Mouse (Mus musculus): ENCODE measurements around the gene Wfdc17.
A peak's percentile ranks its signal among the peaks of the same experiment; 100 is the strongest.

The Wfdc17 gene

DNA sequence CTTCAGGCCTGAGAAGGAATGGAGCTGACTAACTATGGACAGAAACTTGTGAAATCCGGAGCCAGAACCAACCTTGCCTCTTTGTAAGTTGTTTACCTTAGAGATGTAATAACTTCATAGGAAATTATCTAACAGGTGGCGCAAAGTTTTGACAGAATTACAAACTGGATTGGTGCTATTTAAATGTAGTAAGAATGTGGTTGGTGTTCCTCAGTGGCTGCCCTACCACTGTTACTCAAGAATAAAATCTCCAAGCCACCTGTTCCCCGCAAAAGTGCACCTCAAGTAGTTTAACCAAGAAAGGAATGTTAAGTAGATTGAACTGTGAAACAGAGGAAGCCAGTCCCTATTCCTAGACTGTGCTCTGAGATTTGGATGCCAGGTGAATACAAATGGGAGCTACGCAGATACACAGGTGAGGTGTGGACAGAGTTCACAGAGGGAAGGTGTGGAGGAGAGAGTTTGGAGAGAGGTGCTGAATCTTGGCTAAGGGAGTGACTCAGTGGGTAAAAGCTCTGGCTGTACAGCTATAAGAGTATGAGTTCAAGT lies 36.7 kb downstream of the Wfdc17 start:
- no peak for DNase-seq (ENCODE audit: low spot score)

- no peak for DNase-seq (ENCODE audit: low spot score)
These were observed 38.0 kb downstream of the Wfdc17 start for GRCm38 (mm10) chr11:83741841-83742240.

DNA sequence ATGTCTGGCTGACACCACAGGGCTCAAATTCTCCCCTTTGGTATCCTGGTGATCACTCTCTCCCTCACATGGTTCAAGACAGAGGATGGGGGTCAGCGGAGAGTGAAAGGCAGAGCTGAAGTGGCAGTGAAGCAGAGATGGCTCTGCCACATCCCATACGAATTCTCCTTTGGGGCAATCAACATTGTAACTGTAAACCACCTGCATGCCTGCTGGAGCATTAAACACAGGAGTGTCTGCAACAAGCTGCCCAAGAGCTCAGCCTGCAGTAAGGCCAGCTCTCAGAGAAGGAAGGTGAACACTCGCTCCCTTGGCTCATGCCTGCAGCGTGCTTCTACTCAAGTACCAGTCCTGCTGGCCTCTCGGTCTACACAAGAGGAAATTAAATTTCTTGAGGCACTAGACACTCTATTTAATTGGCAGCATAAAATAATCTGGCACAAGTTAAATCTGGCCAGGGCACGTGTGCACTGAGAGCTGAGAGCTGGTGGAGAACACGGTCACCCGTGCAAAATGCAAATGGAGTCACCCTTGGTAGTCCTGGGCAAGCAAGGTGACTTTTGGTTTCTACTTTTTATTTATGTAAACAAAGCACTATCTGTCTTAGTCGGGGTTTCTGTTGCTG lies 39.1 kb downstream of the Wfdc17 start:
- no peak for DNase-seq (ENCODE audit: low spot score)

GRCm38 (mm10) chr11:83743525-83743924 lies 39.7 kb downstream of the Wfdc17 start:
- DNase-seq (ENCODE audit: low spot score), result no peak

DNA sequence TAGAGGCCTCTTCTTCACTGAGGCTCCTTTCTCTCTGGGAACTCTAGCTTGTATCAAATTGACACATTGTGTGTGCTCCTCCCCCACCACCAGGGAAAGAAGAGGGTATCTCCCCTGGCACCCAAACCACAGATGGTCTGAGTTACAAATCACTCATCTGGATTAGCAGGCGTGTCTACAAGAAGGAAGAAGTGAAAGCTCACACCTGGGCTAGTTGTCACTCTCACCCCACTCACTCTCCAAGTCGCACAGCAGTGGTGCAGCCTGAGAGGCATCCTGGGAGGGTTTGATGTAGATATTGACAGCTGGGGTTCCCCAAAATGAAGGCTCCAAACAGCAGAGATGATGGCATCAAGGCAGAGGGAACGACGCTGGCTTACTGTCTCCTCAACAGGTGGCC lies 42.4 kb downstream of the Wfdc17 start:
- DNase-seq (ENCODE audit: low spot score), result no peak

DNA sequence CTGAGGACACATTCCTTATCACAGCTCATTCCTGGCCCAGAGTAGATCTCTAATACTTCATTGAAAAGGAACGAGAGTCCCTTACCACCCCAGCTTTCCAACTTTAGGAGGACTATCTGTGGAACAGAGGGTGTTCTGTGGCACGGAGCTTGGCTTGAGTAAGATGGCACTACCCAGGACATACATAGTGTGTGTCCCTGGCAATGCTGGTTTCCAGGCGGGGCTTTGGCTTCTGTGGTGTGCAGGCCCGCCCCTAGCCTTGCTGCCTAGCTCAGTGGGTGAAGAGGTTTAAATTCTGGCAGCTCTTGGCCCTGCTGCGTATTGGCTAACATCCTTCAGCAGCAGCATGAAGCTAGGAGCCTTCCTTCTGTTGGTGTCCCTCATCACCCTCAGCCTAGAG lies 42.9 kb downstream of the Wfdc17 start, which contains the start of gene Wfdc21:
TSS of gene Wfdc21 (plus strand) at position 260 of the 400 bp plus-strand sequence.
- DNase-seq (ENCODE audit: low spot score), result no peak

DNA sequence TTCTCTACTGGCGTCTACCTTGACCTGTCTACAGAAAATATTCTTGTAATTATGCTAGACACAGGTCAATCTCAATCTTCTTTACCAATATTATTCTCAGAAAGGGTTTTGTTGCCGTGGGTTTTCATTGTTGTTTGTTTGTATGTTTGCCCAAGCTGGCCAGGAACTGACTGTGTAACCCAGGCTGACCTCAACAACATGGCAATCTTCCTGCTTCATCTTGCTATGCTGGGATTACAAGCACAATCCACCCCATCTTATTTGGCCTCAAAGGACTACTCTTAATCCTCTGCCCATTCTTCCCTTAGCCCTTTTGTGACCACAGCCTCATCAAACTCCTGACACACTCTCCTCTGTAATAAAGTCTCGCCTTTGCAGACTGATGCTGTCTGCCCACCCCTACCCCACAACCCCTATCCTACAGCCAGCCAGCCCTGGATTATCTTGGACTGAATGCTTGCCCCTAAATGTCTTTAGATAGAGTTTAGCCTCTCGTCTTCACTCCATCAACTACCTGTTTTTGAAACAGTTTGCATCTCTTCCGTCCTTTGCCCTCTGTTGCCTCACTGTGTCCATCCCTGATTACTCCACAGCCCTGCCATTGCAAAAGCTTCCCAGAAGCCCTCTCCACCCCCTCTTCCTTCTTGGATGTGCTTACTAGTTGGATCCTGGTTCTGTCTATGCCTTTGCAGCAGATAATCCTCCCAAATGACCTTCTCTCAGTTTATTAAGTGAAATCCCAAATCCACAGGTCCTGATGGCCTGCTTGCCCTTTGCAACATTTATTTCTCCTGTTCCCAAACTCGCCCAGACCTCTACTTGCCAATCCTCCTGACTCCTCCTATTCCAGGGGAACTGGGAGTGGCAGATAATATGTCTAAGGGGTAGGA lies 43.8 kb downstream of the Wfdc17 start:
- no peak for DNase-seq (ENCODE audit: low spot score)

GRCm38 (mm10) chr11:83753581-83754181 lies 49.9 kb downstream of the Wfdc17 start, which contains the start of gene Heatr6:
TSS of gene Heatr6 (plus strand) at chr11:83753696.
- DNase-seq (ENCODE audit: low spot score), result peak; percentile 85

GRCm38 (mm10) chr11:83754227-83754626 lies 50.4 kb downstream of the Wfdc17 start:
- no peak for DNase-seq (ENCODE audit: low spot score)

Data from c-Kit-positive CD71-positive TER-119-positive erythroid progenitor cells, embryonic 14.5 days (primary cell).